Mouse (Mus musculus) stomach, postnatal 0 days (tissue): ENCODE data around the gene Krtap2-4.

ENCODE experiments used
- CTCF ChIP-seq: IDR thresholded peaks from 2 replicates; pipeline ENCODE4 v1.5.1; 2016; ENCODE audit warnings: antibody characterized with exemption, low read depth, mild to moderate bottlenecking, moderate library complexity
- EP300 ChIP-seq: optimal IDR thresholded peaks from 2 replicates; pipeline ENCODE3; 2016; ENCODE audit warnings: antibody characterized with exemption

- TF ChIP-seq CTCF (no peak), EP300 (no peak)
Measured at GRCm38 (mm10) chr11:99657051-99657450, 42.4 kb upstream of the Krtap2-4 start.
